Mouse (Mus musculus) MEL (cell line): ENCODE measurements around the gene Efcab1. TPM values are rescaled to one million over a fixed set of nuclear protein-coding genes. Genes with fewer than 3 reads are reported as not detected.

Source experiments
- DNase-seq: peaks from one replicate; pipeline ENCODE4 v3.0.0; 2011; ENCODE audit warnings: low read depth, low spot score
- H3K27ac ChIP-seq: 2 replicates; pipeline ENCODE4 v1.5.1; 2012; ENCODE audit warnings: low read depth, mild to moderate bottlenecking, control low read depth, low read length, moderate library complexity; ENCODE audit not compliant: control insufficient read depth
- H3K27me3 ChIP-seq, 2 experiments: fragments of 150-350 bp in 1 of 2; sonication (generic) in 1 of 2; 2 replicates each; pipeline ENCODE4 v1.6.1; 2012; ENCODE audit warnings: low read length in 2 of 2, mild to moderate bottlenecking in 2 of 2, improper control_type of control experiment in 1 of 2, moderate library complexity in 1 of 2; ENCODE audit not compliant: insufficient read depth in 2 of 2, control insufficient read depth in 1 of 2
- H3K36me3 ChIP-seq, 2 experiments: 2 replicates each; pipeline ENCODE4 v1.6.1; 2012 to 2014; ENCODE audit warnings: low read length in 2 of 2, improper control_type of control experiment in 1 of 2, inconsistent platforms in 1 of 2, mild to moderate bottlenecking in 1 of 2; ENCODE audit not compliant: insufficient read depth in 2 of 2, control insufficient read depth in 1 of 2
- H3K4me1 ChIP-seq, 2 experiments: fragments of 150-350 bp in 1 of 2; sonication (generic) in 1 of 2; 2 replicates each; pipeline ENCODE4 v1.6.1; 2012; ENCODE audit warnings: low read length in 2 of 2, improper control_type of control experiment in 1 of 2, mild to moderate bottlenecking in 1 of 2; ENCODE audit not compliant: insufficient read depth in 2 of 2, control insufficient read depth in 1 of 2
- H3K4me3 ChIP-seq, 2 experiments: fragments of 150-350 bp in 1 of 2; sonication (generic) in 1 of 2; 2 replicates each; pipeline ENCODE4 v1.5.1; 2012; ENCODE audit warnings: low read depth in 2 of 2, low read length in 2 of 2, mild to moderate bottlenecking in 2 of 2, moderate library complexity in 2 of 2, control low read depth in 1 of 2, improper control_type of control experiment in 1 of 2; ENCODE audit not compliant: control insufficient read depth in 1 of 2, insufficient read depth in 1 of 2
- H3K79me2 ChIP-seq: 2 replicates; pipeline ENCODE4 v1.6.1; 2012; ENCODE audit warnings: mild to moderate bottlenecking, low read length, moderate library complexity; ENCODE audit not compliant: control insufficient read depth, poor library complexity, insufficient read depth
- H3K9ac ChIP-seq: 2 replicates; pipeline ENCODE4 v1.6.1; 2012; ENCODE audit warnings: low read depth, mild to moderate bottlenecking, control low read depth, low read length, moderate library complexity; ENCODE audit not compliant: control insufficient read depth, poor library complexity, severe bottlenecking
- H3K9me3 ChIP-seq: fragments of 150-350 bp; sonication (generic); replicated peaks from 2 replicates; pipeline ENCODE4 v1.6.1; 2012; ENCODE audit warnings: mild to moderate bottlenecking, low read length, improper control_type of control experiment, moderate library complexity; ENCODE audit not compliant: insufficient read depth
- BHLHE40 ChIP-seq: IDR thresholded peaks from 2 replicates; pipeline ENCODE4 v1.6.1; 2012; ENCODE audit warnings: low read depth, mild to moderate bottlenecking, inconsistent platforms, low read length, improper control_type of control experiment, borderline replicate concordance
- CHD1 ChIP-seq: IDR thresholded peaks from 2 replicates; pipeline ENCODE4 v1.6.1; 2012; ENCODE audit warnings: low read depth, mild to moderate bottlenecking, inconsistent platforms, low read length, improper control_type of control experiment
- CHD2 ChIP-seq: IDR thresholded peaks from 2 replicates; pipeline ENCODE4 v1.6.1; 2011; ENCODE audit warnings: low read length, improper control_type of control experiment
- E2F4 ChIP-seq: IDR thresholded peaks from 2 replicates; pipeline ENCODE4 v1.6.1; 2011; ENCODE audit warnings: low read depth, low read length, improper control_type of control experiment, borderline replicate concordance
- ETS1 ChIP-seq: IDR thresholded peaks from 2 replicates; pipeline ENCODE4 v1.6.1; 2012; ENCODE audit warnings: low read depth, mild to moderate bottlenecking, inconsistent platforms, low read length, improper control_type of control experiment, moderate library complexity
- KAT2A ChIP-seq: conservative IDR thresholded peaks from 2 replicates; pipeline ENCODE4 v1.6.1; 2012; ENCODE audit warnings: low read depth, low read length, improper control_type of control experiment, inconsistent platforms
- MAZ ChIP-seq: IDR thresholded peaks from 2 replicates; pipeline ENCODE4 v1.6.1; 2012; ENCODE audit warnings: low read depth, mild to moderate bottlenecking, inconsistent platforms, low read length, improper control_type of control experiment
- MEF2A ChIP-seq: IDR thresholded peaks from 2 replicates; pipeline ENCODE4 v1.6.1; 2014; ENCODE audit warnings: low read depth, mild to moderate bottlenecking, inconsistent platforms, low read length, improper control_type of control experiment; ENCODE audit not compliant: poor library complexity, insufficient replicate concordance, severe bottlenecking; ENCODE audit errors: extremely low read depth
- MYB ChIP-seq: IDR thresholded peaks from 2 replicates; pipeline ENCODE4 v1.6.1; 2011; ENCODE audit warnings: mild to moderate bottlenecking, low read depth, low read length, improper control_type of control experiment
- POLR2A ChIP-seq, 2 experiments: IDR thresholded peaks; 2 replicates each; pipeline ENCODE4 v1.6.1; 2011 to 2012; ENCODE audit warnings: low read length in 2 of 2, mild to moderate bottlenecking in 2 of 2, control low read depth in 1 of 2, improper control_type of control experiment in 1 of 2, low read depth in 1 of 2, moderate library complexity in 1 of 2; ENCODE audit not compliant: control insufficient read depth in 1 of 2, insufficient read depth in 1 of 2, poor library complexity in 1 of 2
- RAD21 ChIP-seq: IDR thresholded peaks from 2 replicates; pipeline ENCODE4 v1.6.1; 2011; ENCODE audit warnings: mild to moderate bottlenecking, low read depth, low read length, improper control_type of control experiment
- SMC3 ChIP-seq: IDR thresholded peaks from 2 replicates; pipeline ENCODE4 v1.6.1; 2011; ENCODE audit warnings: low read depth, low read length, improper control_type of control experiment
- UBTF ChIP-seq: IDR thresholded peaks from 2 replicates; pipeline ENCODE4 v1.6.1; 2012; ENCODE audit warnings: low read depth, mild to moderate bottlenecking, inconsistent platforms, low read length, improper control_type of control experiment, moderate library complexity, borderline replicate concordance; ENCODE audit not compliant: insufficient read depth
- USF1 ChIP-seq: IDR thresholded peaks from 2 replicates; pipeline ENCODE4 v1.6.1; 2014; ENCODE audit warnings: low read depth, mild to moderate bottlenecking, inconsistent platforms, low read length, improper control_type of control experiment, moderate library complexity
- USF2 ChIP-seq, 2 experiments: IDR thresholded peaks; 2 replicates each; pipeline ENCODE4 v1.6.1; 2011 to 2012; ENCODE audit warnings: improper control_type of control experiment in 2 of 2, low read length in 2 of 2, borderline replicate concordance in 1 of 2, inconsistent platforms in 1 of 2, low read depth in 1 of 2, mild to moderate bottlenecking in 1 of 2; ENCODE audit not compliant: insufficient read depth in 1 of 2
- ZC3H11A ChIP-seq: IDR thresholded peaks from 2 replicates; pipeline ENCODE4 v1.6.1; 2012; ENCODE audit warnings: low read depth, mild to moderate bottlenecking, inconsistent platforms, low read length, improper control_type of control experiment
- ZKSCAN1 ChIP-seq: IDR thresholded peaks from 2 replicates; pipeline ENCODE4 v1.6.1; 2012; ENCODE audit warnings: low read depth, mild to moderate bottlenecking, inconsistent platforms, low read length, improper control_type of control experiment, moderate library complexity
- polyA plus RNA-seq, 2 experiments: library from polyadenylated mRNA; stranded (reverse) in 1 of 2; unstranded in 1 of 2; fragments of >175 nt in 1 of 2; fragments of >200 nt in 1 of 2; gene quantifications; 2 replicates each; pipeline versions ENCODE4 v1.2.1 to v1.2.4; 2012; ENCODE audit warnings: low replicate concordance in 2 of 2, low read depth in 1 of 2; ENCODE audit not compliant: insufficient read length in 2 of 2, insufficient read depth in 1 of 2, missing spikeins in 1 of 2
- total RNA-seq: library from RNA; depleted of rRNA; stranded (reverse); fragments of 300-350 nt; gene quantifications from 2 replicates; pipeline ENCODE4 v1.2.3, GENCODE M21; 2012

Gene Efcab1
- total and polyA plus RNA-seq, 3 experiments: not detected

DNA sequence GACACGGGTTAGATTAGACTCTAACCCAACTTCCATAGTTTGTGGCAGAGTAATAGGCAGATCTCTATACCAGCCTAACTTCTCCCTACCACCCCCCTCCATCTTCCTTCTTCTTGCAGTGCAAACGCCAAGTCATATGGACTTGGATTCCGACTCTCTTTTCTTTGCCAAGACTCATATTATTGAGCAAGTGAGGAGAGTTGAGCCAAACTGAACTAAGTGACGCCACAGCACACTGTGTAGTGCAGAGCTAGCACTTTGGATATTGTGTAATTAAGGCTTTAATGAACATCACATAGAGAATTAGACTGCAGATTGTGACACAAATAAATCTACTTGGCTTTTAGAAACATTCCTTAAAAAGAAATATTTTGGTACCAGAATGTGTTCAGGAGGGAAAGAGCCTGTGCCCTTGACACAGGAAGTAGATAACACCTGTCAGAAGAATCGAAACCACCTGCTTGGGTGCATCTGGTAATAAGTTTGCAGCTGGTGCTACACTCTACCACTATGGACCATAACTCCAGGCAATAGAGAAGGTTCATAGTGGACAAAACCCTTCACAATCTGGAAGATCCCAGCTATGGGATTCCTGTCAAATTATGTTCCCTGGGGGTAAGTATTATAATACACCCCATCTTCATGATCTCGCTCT, 83.3 kb downstream of the Efcab1 start:
- no peaks in the 10 kb centered on the region for H3K27me3 ChIP-seq
- no peak overlapping the region for H3K9ac ChIP-seq
- H3K36me3 ChIP-seq: no peaks in the 10 kb centered on the region
- H3K27ac ChIP-seq: no peak overlapping the region
- no peak for DNase-seq
- H3K79me2 ChIP-seq: no peaks in the 10 kb centered on the region
- H3K9me3 ChIP-seq: no peaks in the 10 kb centered on the region
- H3K4me1 ChIP-seq: no peaks in the 10 kb centered on the region
- TF ChIP-seq CHD2: no peak
- no peak for TF ChIP-seq POLR2A (IDR thresholded peaks at IDR 0.05; ENCODE audit: control insufficient read depth in 1 of 2, insufficient read depth in 1 of 2, low read depth in 1 of 2, low read length in 2 of 2, poor library complexity in 1 of 2)
- TF ChIP-seq UBTF: no peak
- TF ChIP-seq MEF2A: no peak
- no peak for TF ChIP-seq CHD1
- no peak for TF ChIP-seq MYB
- TF ChIP-seq ETS1: no peak
- TF ChIP-seq MAZ: no peak
- no peak for TF ChIP-seq RAD21
- no peak for TF ChIP-seq USF1
- TF ChIP-seq ZC3H11A: no peak
- TF ChIP-seq KAT2A: no peak
- no peak for TF ChIP-seq ZKSCAN1
- no peak for TF ChIP-seq SMC3
- TF ChIP-seq E2F4: no peak
- no peak for TF ChIP-seq BHLHE40
- TF ChIP-seq, all 39 proteins: peak for 0
- no peak overlapping the region for H3K4me3 ChIP-seq

DNA sequence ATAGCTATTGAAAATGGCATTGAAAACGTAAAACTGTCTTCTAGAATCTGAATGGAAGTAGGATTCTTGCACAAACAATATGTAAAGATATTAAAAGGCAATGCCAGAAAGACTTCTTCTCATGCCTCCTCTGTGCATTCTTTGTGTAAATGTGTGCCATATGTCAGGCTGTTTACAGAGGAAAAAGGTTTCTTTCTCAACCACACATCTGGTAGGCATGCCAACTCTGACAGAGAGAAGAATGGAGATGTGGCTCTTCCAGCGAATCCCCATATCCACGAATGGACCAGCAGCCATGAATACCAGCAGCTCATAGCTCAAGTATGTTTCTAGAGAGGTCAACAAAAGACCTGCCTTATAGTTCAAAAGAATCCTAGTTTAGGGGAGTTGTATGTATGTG, 84.6 kb downstream of the Efcab1 start:
- no peak overlapping the region for H3K9ac ChIP-seq
- H3K9me3 ChIP-seq: no peaks in the 10 kb centered on the region
- TF ChIP-seq RAD21 (no peak), USF2 (IDR thresholded peaks at IDR 0.05; ENCODE audit: borderline replicate concordance in 1 of 2, insufficient read depth in 1 of 2, low read depth in 1 of 2, low read length in 2 of 2) (no peak)
- H3K36me3 ChIP-seq: no peaks in the 10 kb centered on the region
- no peak overlapping the region for H3K4me3 ChIP-seq
- no peak for DNase-seq
- H3K79me2 ChIP-seq: no peaks in the 10 kb centered on the region
- no peak overlapping the region for H3K27ac ChIP-seq
- H3K27me3 ChIP-seq: no peaks in the 10 kb centered on the region
- no peaks in the 10 kb centered on the region for H3K4me1 ChIP-seq
